Mouse (Mus musculus): ENCODE measurements around the gene Atg14.
A peak's percentile ranks its signal among the peaks of the same experiment; 100 is the strongest.
"Not testable (repeated sequence)": the region's sequence is repeated elsewhere in the genome, so short reads cannot be mapped to it uniquely, and the experiment has no call there.

Atg14 gene

DNA sequence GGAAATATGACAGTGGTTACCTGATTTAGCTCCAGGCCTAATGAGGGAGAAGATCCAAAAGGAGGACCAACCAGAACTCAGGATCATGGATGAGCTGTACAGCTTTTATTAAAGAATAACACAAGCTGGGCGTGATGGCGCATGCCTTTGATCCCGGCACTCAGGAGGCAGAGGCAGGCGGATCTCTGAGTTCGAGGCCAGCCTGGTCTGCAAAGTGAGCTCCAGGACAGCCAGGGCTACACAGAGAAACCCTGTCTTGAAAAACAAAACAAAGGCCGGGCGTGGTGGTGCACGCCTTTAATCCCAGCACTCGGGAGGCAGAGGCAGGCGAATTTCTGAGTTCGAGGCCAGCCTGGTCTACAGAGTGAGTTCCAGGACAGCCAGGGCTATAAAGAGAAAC, at the start of gene Atg14:
Gene Atg14 (minus strand): TSS at position 101 of the 400 bp plus-strand sequence.
- not testable (repeated sequence) for DNase-seq (ENCODE audit: low read depth in 2 of 2, low spot score in 2 of 2)

DNA sequence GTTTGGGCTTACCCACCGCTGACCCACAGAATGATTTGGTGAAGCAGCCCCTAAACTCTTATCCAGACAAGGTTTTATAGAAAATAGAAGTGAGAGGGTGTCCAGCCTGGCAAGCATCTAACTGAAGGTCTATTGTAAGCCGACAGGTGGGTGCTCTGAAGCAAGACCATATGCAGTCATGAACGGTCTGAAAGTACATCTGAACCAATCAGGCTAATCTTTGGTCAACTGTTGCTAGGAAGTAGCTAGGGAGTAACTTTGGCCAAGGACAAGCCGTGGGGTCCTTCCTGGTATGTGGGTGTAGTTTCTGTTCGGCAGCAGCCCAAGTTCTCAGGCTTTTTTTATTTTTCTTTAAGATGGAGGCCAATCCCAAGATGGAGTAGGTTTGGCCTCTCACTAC, 48.4 kb upstream of the Atg14 start:
- no peak for DNase-seq (ENCODE audit: low read depth in 2 of 2, low spot score in 2 of 2)

- no peak for DNase-seq (ENCODE audit: low read depth in 2 of 2, low spot score in 2 of 2)
These were observed 42.8 kb upstream of the Atg14 start for GRCm38 (mm10) chr14:47613254-47613653.

GRCm38 (mm10) chr14:47597942-47598388, 27.5 kb upstream of the Atg14 start:
- peak; percentile 44 to 63 for DNase-seq (ENCODE audit: low read depth in 2 of 2, low spot score in 2 of 2)

DNA sequence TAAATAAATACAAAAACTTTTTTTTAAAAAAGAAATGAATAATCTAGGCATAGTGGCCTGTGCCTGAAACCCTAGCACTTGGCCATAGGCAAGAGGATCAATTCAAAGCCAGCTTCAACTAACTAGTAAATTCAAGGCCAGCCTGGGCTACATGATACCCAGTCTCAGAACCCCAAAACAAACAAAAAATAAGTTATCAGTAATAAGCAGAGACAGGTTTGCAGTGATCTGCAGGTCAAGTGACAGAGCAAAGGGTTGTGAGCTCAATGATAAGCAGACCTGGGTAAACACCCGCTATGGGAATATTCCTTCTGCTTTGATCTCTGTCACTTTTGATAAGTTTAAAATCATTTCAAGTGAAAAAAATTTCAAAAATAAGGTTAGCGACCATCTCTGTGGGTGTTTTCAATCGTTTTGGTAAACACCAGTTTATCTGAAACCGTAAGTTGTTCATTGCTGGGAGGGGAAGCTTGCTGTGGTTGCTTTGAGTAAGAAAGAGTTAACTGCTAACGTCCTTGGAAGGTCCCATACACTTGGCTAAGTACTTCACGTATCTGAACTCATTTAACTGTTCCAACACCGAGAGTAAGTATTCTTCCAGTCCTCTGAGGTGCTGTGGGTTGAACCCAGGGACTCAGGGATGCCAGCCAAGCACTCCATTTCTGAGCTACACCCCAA, 24.1 kb upstream of the Atg14 start:
- no peak for DNase-seq (ENCODE audit: low read depth in 2 of 2, low spot score in 2 of 2)

DNA sequence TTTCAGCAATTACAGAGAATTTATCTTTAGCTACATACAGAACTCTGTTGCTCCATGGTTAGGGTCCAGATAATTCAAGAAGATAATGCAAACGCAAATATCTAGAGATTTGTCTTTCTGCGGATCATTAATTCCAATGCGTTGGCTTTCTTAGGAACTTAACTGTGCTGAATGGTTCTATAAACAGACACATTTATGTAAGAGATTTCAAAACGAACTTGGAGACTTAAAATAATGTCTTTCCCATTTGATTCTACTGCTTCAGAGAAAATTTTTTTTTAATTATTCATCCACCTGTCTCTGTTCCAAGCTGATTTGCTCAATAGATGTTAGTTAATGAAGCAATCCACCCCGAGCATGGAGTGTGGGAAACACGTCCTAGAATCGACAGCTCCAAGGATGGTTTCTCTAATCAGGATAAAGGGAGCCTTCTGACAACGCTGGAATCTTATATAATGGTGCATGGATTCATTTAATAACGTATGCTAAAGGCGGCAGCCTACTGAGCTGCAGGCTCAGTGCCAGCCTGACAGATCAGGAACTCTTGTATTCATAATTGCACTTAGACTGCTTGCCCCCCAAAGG, 20.0 kb upstream of the Atg14 start:
- DNase-seq (ENCODE audit: low read depth in 2 of 2, low spot score in 2 of 2): no peak

- DNase-seq (ENCODE audit: low read depth in 2 of 2, low spot score in 2 of 2): no peak
These were observed 19.0 kb upstream of the Atg14 start for GRCm38 (mm10) chr14:47589444-47589843.

DNA sequence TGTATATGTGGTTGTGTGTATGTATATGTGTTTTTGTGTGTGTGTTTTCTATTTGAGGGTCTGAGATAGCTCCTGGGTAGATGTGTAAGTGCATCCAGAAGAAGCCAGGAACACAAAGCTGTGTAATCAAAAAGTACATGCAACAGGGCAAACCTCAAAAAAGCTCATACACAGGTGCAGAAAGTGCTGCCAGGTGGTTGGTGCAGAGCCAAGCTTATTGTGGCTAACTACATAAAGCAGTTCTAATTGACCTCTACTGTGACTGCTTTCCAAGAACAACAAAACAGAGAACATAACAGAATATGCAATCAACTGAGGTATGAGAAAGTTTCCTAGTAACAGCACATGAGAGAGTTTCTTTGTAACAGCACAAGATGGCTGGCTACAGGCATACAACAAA, 13.9 kb upstream of the Atg14 start:
- DNase-seq (ENCODE audit: low read depth in 2 of 2, low spot score in 2 of 2): no peak

GRCm38 (mm10) chr14:47581681-47582080, 11.2 kb upstream of the Atg14 start:
- no peak for DNase-seq (ENCODE audit: low read depth in 2 of 2, low spot score in 2 of 2)

- DNase-seq (ENCODE audit: low read depth in 2 of 2, low spot score in 2 of 2): no peak
These were observed 10.8 kb upstream of the Atg14 start for GRCm38 (mm10) chr14:47581280-47581679.

DNA sequence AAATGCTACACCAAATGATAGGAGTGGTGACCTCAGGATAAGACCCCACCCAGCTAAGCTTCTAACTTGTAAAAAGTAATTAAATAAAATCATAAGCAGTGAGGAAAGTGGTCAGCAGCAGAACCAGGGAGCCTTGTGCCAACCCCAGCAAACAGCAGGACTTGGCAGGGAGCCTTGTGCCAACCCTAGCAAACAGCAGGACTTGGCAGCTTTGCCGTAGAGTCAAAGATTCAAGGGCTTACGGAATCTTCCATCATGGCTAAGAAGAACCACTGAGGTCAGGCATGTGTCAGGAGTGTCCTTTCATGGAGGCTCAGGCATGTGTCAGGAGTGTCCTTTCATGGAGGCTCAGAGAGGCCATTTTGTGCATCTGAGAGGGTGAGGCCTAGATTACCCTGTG, 7.6 kb upstream of the Atg14 start:
- DNase-seq (ENCODE audit: low read depth in 2 of 2, low spot score in 2 of 2): no peak

DNA sequence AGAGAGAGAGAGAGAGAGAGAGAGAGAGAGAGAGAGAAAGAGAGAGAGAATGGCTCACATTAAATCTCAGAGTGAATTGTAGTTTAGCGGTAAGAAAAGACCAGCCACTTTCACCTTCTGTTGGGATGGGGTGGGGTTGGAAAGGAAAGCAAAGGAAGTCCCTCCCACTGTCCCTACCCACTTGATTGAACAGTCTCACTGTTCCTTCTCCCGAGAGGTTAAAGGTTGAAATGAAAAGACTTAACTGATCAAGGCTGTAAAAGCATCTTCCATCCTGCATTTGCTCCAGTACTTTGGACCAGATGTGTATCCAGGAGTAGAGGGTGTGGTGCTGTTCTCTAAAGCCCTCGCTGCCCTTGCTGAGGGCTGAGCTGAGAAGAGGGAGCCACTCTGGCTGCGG, 6.2 kb upstream of the Atg14 start:
- no peak for DNase-seq (ENCODE audit: low read depth in 2 of 2, low spot score in 2 of 2)

DNA sequence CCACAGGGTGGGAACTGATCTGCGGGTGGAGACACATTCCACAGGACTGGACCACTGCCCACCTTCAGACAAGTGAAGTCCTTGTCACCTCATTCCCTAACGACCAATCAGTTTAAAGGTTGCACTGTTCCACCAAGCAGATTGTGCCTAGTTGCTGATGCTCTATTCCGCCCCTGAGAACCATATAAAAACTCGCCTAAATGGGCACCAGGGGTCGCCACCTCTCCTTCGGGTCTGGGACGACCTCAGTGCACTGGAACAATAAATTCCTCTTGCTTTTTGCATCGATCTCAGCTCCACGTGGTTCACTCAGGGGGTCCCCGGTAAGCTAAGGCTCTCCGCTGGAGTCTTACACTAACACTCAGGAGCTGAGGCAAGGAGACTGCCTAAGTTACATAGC, 4.3 kb upstream of the Atg14 start:
- no peak for DNase-seq (ENCODE audit: low read depth in 2 of 2, low spot score in 2 of 2)

DNA sequence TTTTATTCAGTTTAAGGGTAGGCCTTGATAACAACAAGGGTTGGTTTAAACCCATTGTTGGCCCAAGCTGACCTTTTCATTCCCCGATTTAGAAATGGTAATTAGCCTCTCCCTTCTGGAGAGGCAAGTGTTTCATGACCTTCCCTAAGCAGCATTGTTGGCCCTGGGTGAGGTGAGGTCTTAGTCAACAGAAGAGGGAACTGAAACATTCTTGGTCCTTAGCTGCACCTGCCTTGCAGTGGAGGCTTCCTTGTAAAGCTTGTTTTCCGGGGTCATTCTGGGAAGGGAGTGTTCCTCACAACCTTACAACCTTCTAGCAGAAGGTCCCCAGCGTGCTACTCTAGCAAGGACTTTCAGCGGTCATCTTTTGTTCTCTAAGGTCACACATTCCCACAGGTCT, 2.3 kb upstream of the Atg14 start:
- no peak for DNase-seq (ENCODE audit: low read depth in 2 of 2, low spot score in 2 of 2)

GRCm38 (mm10) chr14:47567962-47568652, 2.3 kb downstream of the Atg14 start:
- peak; percentile 65 to 73 for DNase-seq (ENCODE audit: low read depth in 2 of 2, low spot score in 2 of 2)

DNA sequence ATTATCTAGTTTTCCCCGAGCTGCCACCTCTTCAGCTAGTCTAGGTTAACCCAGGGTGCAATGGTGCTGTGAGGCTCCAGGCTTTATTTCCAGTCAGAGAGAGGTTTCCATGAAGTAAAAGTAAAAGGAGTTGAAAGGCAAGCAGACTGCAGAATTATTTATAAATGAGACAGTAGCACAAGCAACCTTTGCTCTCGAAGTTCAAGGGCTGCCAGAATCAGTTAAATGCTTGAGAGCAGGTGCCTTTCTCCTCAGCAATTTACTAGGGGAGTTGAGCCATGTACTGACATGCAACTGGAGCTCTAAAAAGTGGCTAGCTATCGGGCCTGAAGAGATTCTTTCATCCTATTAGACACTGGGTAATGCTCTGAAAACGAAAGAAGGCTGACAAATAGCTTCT, 7.3 kb downstream of the Atg14 start:
- no peak for DNase-seq (ENCODE audit: low read depth in 2 of 2, low spot score in 2 of 2)

DNA sequence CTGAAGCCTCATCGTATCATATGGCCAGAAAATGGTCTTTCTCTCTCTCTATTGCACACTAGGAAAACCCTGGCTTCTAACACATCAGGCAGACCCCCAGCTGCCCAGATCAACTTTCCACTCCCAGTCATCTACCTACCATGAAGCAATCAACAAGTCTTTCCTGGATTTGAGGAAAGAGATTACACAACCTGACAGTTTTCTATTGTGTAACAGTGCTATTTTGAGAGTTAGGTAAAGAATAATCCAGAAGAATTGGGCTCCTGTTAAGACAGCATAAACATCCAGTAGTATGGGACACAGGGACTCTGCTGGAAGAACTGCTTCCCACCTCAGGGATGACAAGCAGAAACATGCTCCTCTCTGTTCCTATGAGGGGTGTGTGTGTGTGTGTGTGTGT, 7.9 kb downstream of the Atg14 start:
- DNase-seq (ENCODE audit: low read depth in 2 of 2, low spot score in 2 of 2): no peak

GRCm38 (mm10) chr14:47560714-47561113, 9.7 kb downstream of the Atg14 start:
- DNase-seq (ENCODE audit: low read depth in 2 of 2, low spot score in 2 of 2): no peak

DNA sequence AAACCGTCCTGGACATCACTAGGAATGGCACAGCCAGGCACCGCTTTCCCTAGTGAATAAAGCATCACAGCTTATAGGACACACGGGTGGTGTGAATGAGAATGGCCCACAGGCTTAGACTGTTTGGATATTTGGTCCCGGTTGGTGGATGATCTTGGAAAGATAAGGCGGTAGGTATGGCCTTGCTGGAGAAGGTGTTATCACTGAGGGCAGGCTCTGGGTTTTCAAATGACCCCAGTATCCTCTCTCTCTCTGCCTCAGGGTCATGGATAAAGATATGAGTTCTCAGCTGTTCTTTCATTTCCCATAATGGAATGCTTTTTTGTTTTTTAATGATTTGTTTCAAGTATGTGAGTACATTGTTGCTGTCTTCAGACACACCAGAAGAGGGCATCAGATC, 15.2 kb downstream of the Atg14 start:
- DNase-seq (ENCODE audit: low read depth in 2 of 2, low spot score in 2 of 2): no peak

DNA sequence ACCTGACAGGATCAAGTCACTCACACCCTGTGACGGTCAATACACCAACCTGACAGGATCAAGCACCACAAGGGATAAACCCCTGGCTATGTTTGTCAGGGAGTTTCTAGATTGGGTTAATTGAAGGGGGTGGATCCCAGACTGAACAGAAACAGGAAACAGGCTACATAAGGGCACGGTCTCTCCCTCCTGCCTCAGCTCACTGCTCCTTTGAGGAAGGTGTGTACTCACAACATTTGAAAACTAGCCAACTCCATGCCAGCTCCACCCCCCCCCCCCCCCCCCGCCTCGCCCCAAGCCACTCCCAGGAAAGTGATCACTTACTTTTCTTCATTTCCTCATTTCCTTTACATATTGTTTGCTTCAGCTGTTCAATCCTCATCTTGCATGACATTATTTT, 16.2 kb downstream of the Atg14 start:
- no peak for DNase-seq (ENCODE audit: low read depth in 2 of 2, low spot score in 2 of 2)

DNA sequence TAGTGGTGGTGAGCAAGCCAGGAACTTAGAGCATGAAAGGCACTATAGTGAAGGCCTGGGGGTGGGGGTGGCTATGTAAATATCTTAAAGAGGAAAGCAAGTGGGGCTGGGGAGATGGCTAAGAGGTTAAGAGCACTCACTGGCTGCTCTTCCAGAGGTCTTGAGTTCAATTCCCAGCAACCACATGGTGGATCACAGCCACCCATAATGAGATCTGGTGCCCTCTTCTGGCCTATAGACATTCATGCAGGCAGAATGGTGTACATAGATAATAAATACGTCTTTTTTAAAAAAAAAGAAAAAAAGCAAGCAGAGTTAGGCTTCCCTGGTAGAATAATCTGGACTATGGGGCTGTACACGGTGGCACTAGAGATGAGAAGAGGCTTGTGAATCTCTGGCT, 17.1 kb downstream of the Atg14 start:
- no peak for DNase-seq (ENCODE audit: low read depth in 2 of 2, low spot score in 2 of 2)

DNA sequence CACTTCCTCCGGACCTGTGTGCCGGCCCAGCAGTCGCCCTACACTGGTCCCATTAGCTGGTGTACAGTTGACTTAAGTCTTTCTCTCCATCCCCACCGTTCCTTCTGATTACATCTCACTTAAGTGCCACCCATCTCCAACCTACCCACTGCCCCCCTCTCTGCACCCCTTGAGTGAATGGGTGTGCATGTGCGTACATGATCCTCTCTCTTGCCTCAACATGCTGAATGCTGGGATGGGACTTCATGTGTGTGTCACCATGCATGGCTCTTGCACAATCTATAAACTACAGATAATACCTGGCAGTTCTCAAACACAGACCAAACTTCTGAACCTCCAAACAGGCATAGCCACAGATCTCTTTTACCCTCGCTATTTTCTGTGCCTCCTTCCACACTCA, 18.8 kb downstream of the Atg14 start:
- DNase-seq (ENCODE audit: low read depth in 2 of 2, low spot score in 2 of 2): no peak

- no peak for DNase-seq (ENCODE audit: low read depth in 2 of 2, low spot score in 2 of 2)
These were observed 25.6 kb downstream of the Atg14 start for GRCm38 (mm10) chr14:47544877-47545276.

All from CD8-positive naive resting alpha-beta T cell, adult 2 months (primary cell).